Mouse (Mus musculus) spleen, adult 2 months (tissue): Measurements from ENCODE around the gene Galntl5. TPM values are rescaled to one million over a fixed set of nuclear protein-coding genes. Genes with fewer than 3 reads are reported as not detected.

ENCODE experiments used
- DNase-seq, 2 experiments: peaks; one replicate each; pipeline versions ENCODE4 v3.0.0 to v3.0.0-alpha.2; 2012 to 2021; ENCODE audit warnings: low spot score in 2 of 2, low read depth in 1 of 2
- H3K27ac ChIP-seq: fragments of 200-500 bp; 2 replicates; pipeline ENCODE4 v1.5.1; 2012; ENCODE audit warnings: low read length, inconsistent platforms; ENCODE audit not compliant: insufficient read depth
- H3K27me3 ChIP-seq: fragments of 200-500 bp; 2 replicates; pipeline ENCODE4 v1.6.1; 2012; ENCODE audit warnings: mild to moderate bottlenecking, moderate library complexity, low read length, inconsistent platforms; ENCODE audit not compliant: control insufficient read depth, insufficient read depth
- H3K36me3 ChIP-seq: fragments of 200-500 bp; 2 replicates; pipeline ENCODE4 v1.6.1; 2012; ENCODE audit warnings: mild to moderate bottlenecking, low read length, inconsistent platforms; ENCODE audit not compliant: control insufficient read depth, insufficient read depth
- H3K4me1 ChIP-seq: fragments of 200-500 bp; 2 replicates; pipeline ENCODE4 v1.6.1; 2011; ENCODE audit warnings: inconsistent platforms; ENCODE audit not compliant: control insufficient read depth, insufficient read depth, insufficient read length
- H3K4me3 ChIP-seq: fragments of 200-500 bp; 2 replicates; pipeline ENCODE4 v1.5.1; 2011; ENCODE audit warnings: mild to moderate bottlenecking, inconsistent platforms; ENCODE audit not compliant: insufficient read depth, insufficient read length; ENCODE audit errors: extremely low read depth
- CTCF ChIP-seq: fragments of 200-500 bp; IDR thresholded peaks from 2 replicates; pipeline ENCODE4 v1.5.1; 2011; ENCODE audit warnings: mild to moderate bottlenecking, inconsistent platforms; ENCODE audit not compliant: insufficient read depth, insufficient read length, insufficient replicate concordance; ENCODE audit errors: extremely low read depth
- POLR2A ChIP-seq: fragments of 200-500 bp; IDR thresholded peaks from 2 replicates; pipeline ENCODE4 v1.6.1; 2011; ENCODE audit warnings: low read depth, low read length, inconsistent platforms
- WGBS: fragments of 180-500 bp; shearing (Covaris S2); methylation state at CpG from one replicate; pipeline ENCODE4 v1.1.7; 2018; 5-methylcytosine and 5-hydroxymethylcytosine counted together
- polyA plus RNA-seq: library from polyadenylated mRNA; depleted of rRNA; stranded (reverse); fragments of >200 nt; gene quantifications from 2 replicates; pipeline ENCODE4 v1.2.3, GENCODE M21; 2012

The Galntl5 gene
- polyA plus RNA-seq, 1 experiment = not detected

GRCm38 (mm10) chr5:25157136-25157535 is 24.1 kb upstream of the Galntl5 start:
- no peak for TF ChIP-seq CTCF
- TF ChIP-seq POLR2A = no peak
- 63% methylated on average over 4 of the region's 4 CpGs for WGBS
- no peaks in the 10 kb centered on the region for H3K36me3 ChIP-seq
- no peak overlapping the region for H3K4me3 ChIP-seq
- no peak overlapping the region for H3K27ac ChIP-seq
- DNase-seq = no peak
- H3K4me1 ChIP-seq = no peaks in the 10 kb centered on the region
- no peaks in the 10 kb centered on the region for H3K27me3 ChIP-seq

DNA sequence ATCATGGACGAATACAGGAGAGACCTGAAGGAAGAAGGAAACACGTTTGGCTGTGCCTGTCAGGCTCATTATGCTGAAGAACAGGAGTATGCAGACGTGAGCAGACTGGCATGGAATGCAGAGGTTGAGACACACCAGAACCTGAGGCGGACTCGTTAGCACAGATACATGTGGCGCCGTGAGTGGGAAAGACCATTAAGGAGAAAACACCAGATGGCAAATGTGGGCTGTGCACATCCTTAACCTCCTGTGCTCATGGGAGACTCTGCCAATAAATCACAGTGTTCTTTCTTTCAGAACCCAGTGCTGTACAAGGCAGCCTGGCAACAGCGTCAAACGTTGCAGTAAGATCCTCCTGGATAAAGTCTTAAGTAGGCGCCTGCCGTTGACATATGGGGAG is 20.7 kb upstream of the Galntl5 start:
- DNase-seq = no peak
- no peaks in the 10 kb centered on the region for H3K27me3 ChIP-seq
- WGBS = 89% methylated on average over 11 of the region's 11 CpGs

GRCm38 (mm10) chr5:25162981-25163380 is 18.3 kb upstream of the Galntl5 start:
- no peaks in the 10 kb centered on the region for H3K27me3 ChIP-seq
- no peak overlapping the region for H3K4me3 ChIP-seq
- no peak overlapping the region for H3K27ac ChIP-seq
- WGBS = 87% methylated on average over 4 of the region's 4 CpGs
- TF ChIP-seq CTCF (no peak), POLR2A (no peak)
- H3K4me1 ChIP-seq = no peaks in the 10 kb centered on the region; the same call in 1 of the 2 replicates
- DNase-seq = no peak
- no peaks in the 10 kb centered on the region for H3K36me3 ChIP-seq

More for the DNA sequence above, 20.7 kb upstream of the Galntl5 start:
- no peak overlapping the region for H3K27ac ChIP-seq
- H3K4me3 ChIP-seq = no peak overlapping the region
- TF ChIP-seq CTCF (no peak), POLR2A (no peak)
- no peaks in the 10 kb centered on the region for H3K36me3 ChIP-seq
- no peaks in the 10 kb centered on the region for H3K4me1 ChIP-seq

- 94% methylated on average over 3 of the region's 3 CpGs for WGBS
These were observed 17.3 kb upstream of the Galntl5 start for GRCm38 (mm10) chr5:25163938-25164337.

DNA sequence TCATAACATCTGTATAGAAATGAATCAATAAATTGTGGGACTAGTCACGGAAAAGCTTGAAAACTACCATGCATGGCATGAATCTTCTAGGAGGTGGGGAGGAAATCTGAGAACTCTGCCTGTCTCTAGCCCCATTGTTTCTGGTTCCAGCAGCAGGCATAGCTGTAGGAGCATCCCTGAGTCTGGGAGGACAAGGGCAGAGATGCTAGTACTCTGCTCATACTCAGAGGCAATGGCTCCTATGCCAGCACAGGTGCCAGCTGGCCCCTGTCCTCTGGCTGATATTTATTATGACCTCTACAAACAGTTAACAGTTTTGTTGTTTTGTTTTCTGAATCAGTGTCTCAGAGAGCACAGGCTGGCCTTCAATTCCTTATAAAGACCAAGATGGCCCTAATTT is 16.9 kb upstream of the Galntl5 start:
- H3K27me3 ChIP-seq = no peaks in the 10 kb centered on the region
- WGBS = 88% methylated on average over 1 of the region's 1 CpGs
- H3K36me3 ChIP-seq = no peaks in the 10 kb centered on the region
- no peak for TF ChIP-seq POLR2A
- no peak for TF ChIP-seq CTCF
- H3K27ac ChIP-seq = no peak overlapping the region
- H3K4me3 ChIP-seq = no peak overlapping the region
- no peaks in the 10 kb centered on the region; the same call in 1 of the 2 replicates for H3K4me1 ChIP-seq
- no peak for DNase-seq

More at GRCm38 (mm10) chr5:25163938-25164337, 17.3 kb upstream of the Galntl5 start:
- Histone ChIP-seq H3K4me3 (no peak overlapping the region), H3K4me1 (no peaks in the 10 kb centered on the region; the same call in 1 of the 2 replicates), H3K27ac (no peak overlapping the region), H3K27me3 (no peaks in the 10 kb centered on the region), H3K36me3 (no peaks in the 10 kb centered on the region)
- DNase-seq = no peak
- TF ChIP-seq POLR2A (no peak), CTCF (no peak)

DNA sequence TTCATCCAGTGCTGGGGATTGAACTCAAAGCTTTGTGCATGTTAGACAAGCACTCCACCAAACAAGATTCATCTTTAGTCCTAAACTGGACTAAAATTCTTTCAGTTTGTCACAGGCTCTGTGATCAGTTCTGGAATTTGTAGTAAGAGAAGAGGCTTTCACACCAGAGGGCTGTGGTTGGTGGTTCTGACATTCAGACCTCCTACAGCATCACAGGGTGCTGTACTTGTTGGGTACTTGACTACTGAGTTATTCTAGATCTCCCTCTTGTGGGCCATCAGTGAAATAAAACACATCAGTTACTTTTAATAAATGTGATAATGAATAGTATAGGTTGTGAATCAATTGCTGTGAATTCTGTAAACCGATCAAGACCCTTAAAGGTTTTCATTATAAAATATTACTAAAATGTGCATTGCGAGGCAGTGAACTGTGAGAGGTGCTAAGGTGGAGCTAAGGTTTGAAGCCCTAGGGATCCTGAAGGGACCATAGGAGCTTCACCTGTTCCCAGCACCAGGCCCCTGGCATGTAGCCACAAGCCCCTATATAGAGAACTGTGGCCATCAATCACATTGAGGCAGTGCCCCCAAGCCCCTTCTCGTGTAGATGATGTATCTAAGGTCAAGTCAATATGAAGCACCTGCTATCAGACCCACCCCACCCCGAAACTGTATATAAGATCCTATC is 16.0 kb upstream of the Galntl5 start:
- WGBS = 84% methylated on average over 4 of the region's 4 CpGs
- H3K36me3 ChIP-seq = no peaks in the 10 kb centered on the region
- no peak for DNase-seq
- no peak overlapping the region for H3K4me3 ChIP-seq
- TF ChIP-seq CTCF = no peak
- no peak for TF ChIP-seq POLR2A
- no peak overlapping the region for H3K27ac ChIP-seq
- H3K27me3 ChIP-seq = no peaks in the 10 kb centered on the region
- H3K4me1 ChIP-seq = no peaks in the 10 kb centered on the region; the same call in 1 of the 2 replicates

DNA sequence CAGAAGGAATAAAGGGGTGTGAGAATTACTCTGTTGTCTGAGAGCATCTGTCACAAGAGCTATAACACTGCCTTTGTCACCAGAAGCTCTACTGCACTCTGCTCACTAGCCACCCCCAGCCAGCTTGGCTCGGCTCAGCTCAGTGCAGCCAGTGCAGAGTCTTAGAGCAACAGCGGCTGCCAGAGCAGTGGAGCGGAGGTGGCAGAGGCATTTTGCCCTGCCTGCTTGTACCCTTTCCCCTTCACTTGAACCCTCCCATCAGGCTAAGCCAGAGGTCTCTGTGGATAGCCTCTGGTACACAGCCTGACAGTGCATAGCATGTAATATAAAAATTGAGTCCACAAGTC is 15.5 kb upstream of the Galntl5 start:
- Histone ChIP-seq H3K4me3 (no peak overlapping the region), H3K36me3 (no peaks in the 10 kb centered on the region), H3K27me3 (no peaks in the 10 kb centered on the region), H3K27ac (no peak overlapping the region), H3K4me1 (no peaks in the 10 kb centered on the region; the same call in 1 of the 2 replicates)
- TF ChIP-seq CTCF (no peak), POLR2A (no peak)
- 93% methylated on average over 3 of the region's 3 CpGs for WGBS
- DNase-seq = no peak
